Mouse (Mus musculus) thymus, postnatal 14 days (tissue): ENCODE results near the gene Skp1a.
A peak's percentile ranks its signal among the peaks of the same experiment; 100 is the strongest.

Source experiments
- DNase-seq: peaks from one replicate; pipeline ENCODE4 v3.0.0; 2021

Gene Skp1a

GRCm38 (mm10) chr11:52255077-52255476 is 23.3 kb downstream of the Skp1a start:
- DNase-seq = peak; percentile 29

GRCm38 (mm10) chr11:52257376-52257775 is 25.6 kb downstream of the Skp1a start:
- DNase-seq = peak; percentile 12

GRCm38 (mm10) chr11:52258711-52259110 is 26.9 kb downstream of the Skp1a start:
- peak; percentile 54 for DNase-seq

- peak; percentile 27 for DNase-seq
Observed at GRCm38 (mm10) chr11:52260878-52261277, 29.1 kb downstream of the Skp1a start.

- peak; percentile 71 for DNase-seq
Observed at GRCm38 (mm10) chr11:52261937-52262336, 30.1 kb downstream of the Skp1a start.

- DNase-seq = peak; percentile 25
Observed at GRCm38 (mm10) chr11:52262338-52262737, 30.5 kb downstream of the Skp1a start.

- peak; percentile 36 for DNase-seq
Observed at GRCm38 (mm10) chr11:52264871-52265270, 33.1 kb downstream of the Skp1a start.

- peak; percentile 68 for DNase-seq
Observed at GRCm38 (mm10) chr11:52265616-52266307, 34.0 kb downstream of the Skp1a start.

GRCm38 (mm10) chr11:52267271-52267670 is 35.5 kb downstream of the Skp1a start:
- DNase-seq = peak; percentile 40

GRCm38 (mm10) chr11:52268104-52268835 is 36.5 kb downstream of the Skp1a start:
- peak; percentile 89 for DNase-seq

GRCm38 (mm10) chr11:52269841-52270240 is 38.0 kb downstream of the Skp1a start:
- no peak for DNase-seq

GRCm38 (mm10) chr11:52271765-52272495 is 40.1 kb downstream of the Skp1a start:
- DNase-seq = peak; percentile 46

- no peak for DNase-seq
Observed at GRCm38 (mm10) chr11:52272619-52273018, 40.8 kb downstream of the Skp1a start.

GRCm38 (mm10) chr11:52273183-52273941 is 41.6 kb downstream of the Skp1a start:
- DNase-seq = peak; percentile 56

GRCm38 (mm10) chr11:52273942-52274330 is 42.1 kb downstream of the Skp1a start:
- DNase-seq = no peak

- DNase-seq = peak; percentile 86
Observed at GRCm38 (mm10) chr11:52274456-52275112, 42.8 kb downstream of the Skp1a start.

- peak; percentile 90 for DNase-seq
Observed at GRCm38 (mm10) chr11:52275366-52275765, 43.6 kb downstream of the Skp1a start.

- no peak for DNase-seq
Observed at GRCm38 (mm10) chr11:52275774-52276555, 44.2 kb downstream of the Skp1a start.

- peak; percentile 56 for DNase-seq
Observed at GRCm38 (mm10) chr11:52276961-52277391, 45.2 kb downstream of the Skp1a start.

GRCm38 (mm10) chr11:52277433-52278150 is 45.8 kb downstream of the Skp1a start:
- DNase-seq = peak; percentile 44

- DNase-seq = peak; percentile 55
Observed at GRCm38 (mm10) chr11:52278164-52278563, 46.4 kb downstream of the Skp1a start.
